Mouse (Mus musculus) right cerebral cortex, postnatal 4 days (tissue): ENCODE measurements around the gene Mrps24.

Experiments used
- DNase-seq: peaks from one replicate; pipeline ENCODE4 v3.0.0-alpha.2; 2022

The Mrps24 gene

DNA sequence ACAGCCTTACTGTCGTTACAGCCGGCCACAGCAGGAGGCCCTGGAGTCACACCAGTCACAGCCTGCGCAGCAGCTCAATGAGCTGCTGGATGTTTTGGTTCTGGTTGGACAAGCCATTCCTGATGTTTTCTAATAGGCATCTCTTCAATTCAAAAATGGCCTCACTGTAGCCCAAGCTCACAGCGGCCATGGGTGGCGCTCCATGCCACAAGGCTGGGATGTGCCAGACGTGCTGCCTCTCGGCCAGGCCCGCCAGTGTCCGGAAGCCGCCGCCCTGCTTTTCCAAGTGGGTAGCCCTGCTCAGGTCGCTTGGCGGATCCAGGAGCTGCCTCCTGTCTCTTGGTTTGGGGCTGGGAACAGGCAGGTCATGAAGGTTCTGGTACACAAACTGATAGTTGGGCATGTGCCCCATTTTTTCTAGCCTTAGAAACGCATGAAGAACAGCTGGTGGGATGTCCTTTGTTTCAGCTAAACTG, at the start of gene Mrps24:
Mrps24 (minus strand) TSS at position 51 of the 476 bp plus-strand sequence.
- no peak for DNase-seq

GRCm38 (mm10) chr11:5762633-5762982, 47.1 kb upstream of the Mrps24 start:
- no peak for DNase-seq

GRCm38 (mm10) chr11:5761820-5762632, 46.5 kb upstream of the Mrps24 start, which contains the start of gene Urgcp:
Gene Urgcp, minus strand, starts transcription at chr11:5762376.
- peak; percentile 95 for DNase-seq

GRCm38 (mm10) chr11:5753755-5754154, 38.3 kb upstream of the Mrps24 start:
- no peak for DNase-seq

DNA sequence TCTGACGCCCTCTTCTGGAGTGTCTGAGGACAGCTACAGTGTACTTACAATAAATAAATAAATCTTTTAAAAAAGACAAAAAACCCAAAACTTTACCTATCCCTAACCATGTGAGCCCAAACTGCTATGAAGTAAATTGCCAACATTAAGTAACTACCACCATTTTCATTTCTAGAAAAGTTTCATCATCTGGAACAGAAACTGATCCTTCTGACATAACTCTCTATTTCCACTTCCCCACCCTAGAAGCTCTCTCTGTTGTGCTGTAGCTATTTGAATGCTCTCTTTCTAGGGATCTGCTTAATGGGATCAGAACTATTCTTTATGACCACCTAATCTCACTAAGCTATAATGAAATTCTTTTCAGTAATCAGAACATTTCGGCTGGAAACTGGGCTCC, 29.5 kb upstream of the Mrps24 start:
- DNase-seq = no peak

GRCm38 (mm10) chr11:5742106-5742505, 26.6 kb upstream of the Mrps24 start:
- no peak for DNase-seq

DNA sequence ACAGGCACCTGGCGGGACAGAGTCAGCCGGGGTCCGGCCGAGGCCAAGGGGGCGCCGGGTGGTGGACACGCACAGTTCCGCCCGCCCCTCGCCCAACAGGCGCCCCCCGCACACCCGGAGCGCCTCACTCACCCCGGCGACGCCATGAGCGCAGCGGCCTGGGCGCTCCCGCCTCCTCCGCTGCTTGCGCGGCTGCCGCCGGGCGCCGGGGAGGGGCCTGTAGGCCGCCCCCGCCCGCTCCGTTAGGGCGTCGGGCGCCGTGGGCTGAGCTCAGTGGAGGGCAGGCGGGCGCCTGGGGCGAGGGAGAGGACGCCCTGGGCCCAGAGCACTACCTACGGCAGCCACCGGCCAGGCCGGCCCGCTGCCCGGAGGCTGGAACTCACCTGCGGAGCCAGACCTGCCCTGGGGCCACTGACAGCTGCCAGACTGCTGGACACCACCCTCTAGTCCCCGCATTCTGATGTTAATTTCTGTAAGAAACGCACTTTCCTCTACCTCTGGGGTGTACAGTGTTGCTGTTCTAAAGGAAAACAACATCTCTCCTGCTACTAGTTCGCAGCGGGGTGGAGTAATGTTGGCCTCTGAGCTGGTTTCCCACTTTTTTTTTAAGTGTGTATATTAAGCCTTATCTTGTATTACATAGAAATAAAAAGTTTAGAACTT, 25.6 kb upstream of the Mrps24 start:
- DNase-seq = peak; percentile 72

- DNase-seq = no peak
These were observed 25.1 kb upstream of the Mrps24 start for GRCm38 (mm10) chr11:5740599-5740964.

DNA sequence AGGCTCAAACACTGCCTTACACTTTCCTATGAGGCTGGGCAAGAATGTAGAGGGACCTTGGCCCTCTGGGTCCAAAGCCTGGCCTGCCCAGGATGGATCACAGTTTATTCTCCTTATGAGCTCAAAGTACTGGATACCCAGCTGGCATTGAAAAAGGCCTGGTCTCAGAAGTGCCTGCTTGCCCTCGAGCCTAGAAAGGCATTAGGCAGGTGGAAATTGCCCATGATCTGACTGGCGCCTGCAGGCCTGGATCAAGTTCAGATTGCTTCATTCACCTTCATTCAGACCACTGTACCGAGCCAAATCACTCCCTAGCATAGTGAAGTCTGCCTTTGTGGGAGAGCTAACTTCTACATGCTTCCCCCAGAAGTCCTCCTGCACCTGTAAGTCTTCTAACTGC, 24.4 kb upstream of the Mrps24 start:
- no peak for DNase-seq

GRCm38 (mm10) chr11:5738888-5739632, 23.6 kb upstream of the Mrps24 start:
- no peak for DNase-seq

DNA sequence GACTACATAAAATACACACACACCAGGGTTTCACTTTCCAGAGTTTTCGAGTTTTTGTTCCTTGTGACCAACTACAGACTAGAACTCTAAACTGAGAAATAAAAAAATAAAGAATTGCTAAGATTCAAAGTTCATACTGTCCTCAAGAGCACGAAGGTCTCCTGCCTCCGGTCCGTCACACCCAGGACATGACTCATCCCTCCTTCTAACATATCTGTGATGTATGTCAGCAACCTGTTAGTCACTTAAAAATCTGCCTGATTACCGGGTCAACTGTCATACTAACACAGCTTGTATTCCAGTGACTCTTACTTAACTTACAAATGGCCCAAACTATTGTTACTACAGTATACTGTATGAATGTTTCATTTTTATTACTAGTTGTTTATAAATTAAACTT, 21.7 kb upstream of the Mrps24 start:
- no peak for DNase-seq

GRCm38 (mm10) chr11:5734323-5734722, 18.8 kb upstream of the Mrps24 start:
- DNase-seq = no peak

DNA sequence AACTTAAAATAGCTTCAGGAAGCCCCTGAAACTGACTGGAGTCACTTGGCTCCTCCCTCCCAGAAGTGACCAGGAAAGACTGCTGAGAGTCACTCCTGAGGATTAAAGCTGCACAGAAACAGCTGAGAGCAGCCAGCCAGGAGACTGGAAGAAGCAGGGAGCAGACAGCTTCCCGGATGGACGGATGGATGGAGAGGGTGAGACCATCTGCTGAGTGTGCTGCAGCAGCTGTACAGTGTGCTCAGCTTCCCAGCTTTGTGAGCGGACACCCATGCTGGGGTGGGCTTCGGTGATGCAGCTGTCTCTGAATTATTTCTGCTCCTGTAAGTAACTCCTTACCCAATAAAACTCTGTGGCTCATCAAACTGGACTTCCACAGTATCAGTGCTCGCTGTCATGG, 16.9 kb upstream of the Mrps24 start:
- no peak for DNase-seq

GRCm38 (mm10) chr11:5729582-5729981, 14.1 kb upstream of the Mrps24 start:
- no peak for DNase-seq

GRCm38 (mm10) chr11:5718611-5719354, 3.3 kb upstream of the Mrps24 start:
- DNase-seq = no peak

DNA sequence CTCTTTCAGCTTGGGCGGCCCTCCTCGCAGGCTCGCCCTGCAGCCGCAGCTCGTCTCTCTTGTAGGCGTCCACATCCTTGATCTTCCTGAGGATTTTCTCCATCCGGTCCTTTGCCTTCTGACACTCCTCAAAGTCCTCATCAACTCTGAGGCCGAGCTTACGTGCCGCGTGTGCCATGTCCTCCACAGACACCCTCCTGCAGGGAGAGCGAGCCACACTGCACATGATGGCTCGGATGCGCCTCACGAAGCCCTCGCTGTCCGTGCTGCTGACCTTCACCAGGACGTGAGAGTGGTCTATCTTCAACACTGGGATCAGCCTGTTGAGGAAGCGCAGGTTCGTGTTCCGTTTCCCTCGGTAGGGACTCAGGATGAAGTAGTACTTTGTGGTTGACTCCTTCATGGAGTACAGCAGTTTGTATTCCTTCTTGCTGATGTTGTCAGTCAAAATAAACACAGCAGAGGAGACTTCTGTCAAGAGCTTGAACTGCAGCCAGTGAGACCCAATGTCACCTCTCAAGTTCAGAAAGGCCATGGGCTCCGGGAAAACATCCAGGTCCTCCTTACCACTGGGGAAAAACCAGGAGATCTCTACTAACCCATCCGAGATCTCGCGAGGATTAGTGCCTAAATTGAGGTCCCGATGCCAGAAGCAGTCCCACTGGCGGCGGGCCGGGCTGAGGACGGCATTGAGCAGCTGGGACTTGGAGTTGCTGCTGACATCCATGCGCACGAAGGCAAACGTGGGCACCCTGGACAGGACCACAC, 1.6 kb upstream of the Mrps24 start:
- no peak for DNase-seq

DNA sequence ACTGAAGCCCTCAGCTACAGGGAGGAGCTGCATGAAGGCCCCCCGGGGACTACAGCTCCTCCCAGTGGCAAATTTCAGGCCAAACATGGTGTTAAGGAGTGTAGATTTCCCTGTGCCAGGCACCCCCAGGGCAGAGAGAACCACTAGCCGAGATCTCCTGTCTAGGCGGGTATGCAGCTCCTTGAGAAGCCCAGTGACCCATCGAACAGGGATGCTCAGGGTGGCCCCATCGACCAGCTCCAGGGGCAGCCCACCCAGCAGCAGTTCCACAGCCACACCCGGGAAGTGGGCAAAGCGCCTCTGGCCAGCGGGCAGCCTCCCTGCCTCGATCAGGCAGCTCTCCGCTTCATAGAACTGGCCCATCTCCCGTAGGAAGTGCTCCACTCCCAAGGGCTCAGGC, 766 bp upstream of the Mrps24 start:
- no peak for DNase-seq

GRCm38 (mm10) chr11:5715179-5715578, 301 bp downstream of the Mrps24 start:
- no peak for DNase-seq

DNA sequence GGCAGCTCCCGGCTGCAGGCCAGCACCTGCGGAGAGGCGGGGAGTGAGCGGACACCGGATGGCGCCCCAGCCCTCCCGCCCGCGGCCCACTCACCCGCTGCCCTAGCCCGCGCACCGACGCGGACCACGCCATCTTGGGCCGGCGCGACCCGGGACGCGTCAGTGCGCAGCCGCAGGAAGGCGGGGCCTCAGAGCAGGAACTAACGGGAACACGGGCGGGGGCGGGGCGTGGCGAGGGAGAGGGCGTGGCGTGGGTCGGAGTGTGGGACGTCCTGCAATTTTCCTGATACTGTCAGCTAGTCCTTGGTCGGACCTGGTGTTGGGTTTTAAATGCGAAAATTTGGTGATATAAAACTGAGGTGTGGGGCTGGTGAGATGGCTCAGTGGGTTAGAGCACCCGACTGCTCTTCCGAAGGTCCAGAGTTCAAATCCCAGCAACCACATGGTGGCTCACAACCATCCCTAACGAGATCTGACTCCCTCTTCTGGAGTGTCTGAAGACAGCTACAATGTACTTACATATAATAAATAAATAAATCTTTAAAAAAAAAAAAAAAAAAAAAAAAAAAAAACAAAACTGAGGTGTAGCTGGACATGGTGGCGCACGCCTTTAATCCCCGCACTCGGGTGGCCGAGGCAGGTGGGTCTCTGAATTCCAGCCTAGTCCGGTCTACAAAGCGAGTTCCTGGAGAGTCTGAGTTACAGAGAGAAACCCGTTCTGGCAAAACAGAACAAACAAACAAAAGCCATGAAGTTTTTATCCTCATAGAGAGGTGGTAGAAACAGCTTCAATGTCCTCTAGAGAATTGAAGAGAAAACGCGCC, 7.7 kb downstream of the Mrps24 start:
- peak; percentile 91 for DNase-seq

DNA sequence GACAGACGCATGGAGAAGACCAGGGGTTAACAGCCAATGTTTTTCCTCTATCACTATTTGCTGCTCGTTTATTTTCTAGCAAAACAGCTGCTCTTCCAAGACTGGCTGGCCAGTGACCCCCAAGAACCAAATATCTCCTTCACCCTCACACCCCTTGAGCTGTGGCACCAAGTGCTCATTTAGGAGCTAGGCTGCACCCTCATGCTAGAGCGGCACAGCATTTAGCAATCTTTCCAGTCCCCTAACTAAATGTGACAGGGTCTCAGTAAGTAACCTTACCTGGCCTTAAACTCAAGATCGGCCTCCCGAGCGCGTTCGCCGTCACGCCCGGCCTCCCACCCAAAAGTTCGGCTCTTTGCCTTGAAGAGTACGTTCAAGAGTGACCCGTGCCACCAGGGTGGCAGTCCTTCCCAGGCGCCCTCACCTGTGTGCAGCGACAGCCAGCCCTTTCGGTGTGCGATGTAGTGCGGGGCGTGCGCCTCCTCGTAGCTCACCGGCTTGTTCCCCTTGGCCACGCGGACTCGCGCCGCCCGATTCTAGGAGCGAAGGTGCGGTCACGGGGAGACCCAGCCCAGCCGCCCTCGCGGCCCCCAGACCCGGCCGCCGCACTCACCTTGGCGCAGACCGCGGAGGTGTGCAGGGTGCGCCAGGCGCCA, 8.5 kb downstream of the Mrps24 start:
- DNase-seq = peak; percentile 30

DNA sequence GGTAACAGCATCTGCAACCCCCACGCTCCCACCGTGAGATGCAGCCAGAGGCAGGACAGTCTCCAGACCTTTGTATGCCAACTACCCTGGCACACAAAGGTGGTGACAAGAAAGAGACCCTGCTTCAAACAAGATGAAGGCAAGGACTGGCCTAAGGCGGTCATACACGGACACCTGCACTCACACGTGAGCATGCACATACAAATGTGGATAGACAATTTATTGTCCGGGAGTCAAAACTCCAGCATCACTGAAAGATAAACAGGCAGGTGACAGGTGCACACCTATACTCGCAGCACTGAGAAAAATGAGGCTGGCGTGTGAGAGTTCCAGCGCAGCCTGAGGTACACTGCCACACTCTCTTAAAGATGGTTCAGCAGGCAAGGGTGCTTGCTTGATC, 9.5 kb downstream of the Mrps24 start:
- no peak for DNase-seq
